ENCODE assay signal across 9 mouse cellular contexts in genomic region chr10:86303495-86303876, GRCm38 (mm10). TPM values are rescaled to one million over a fixed set of nuclear protein-coding genes. Genes with fewer than 3 reads are reported as not detected.
DNase-seq lines count a peak whose midpoint lies in the region; ATAC-seq and TF ChIP-seq lines count a peak whose summit lies in the region.
"Had no signal": no experiment of that assay in that cellular context is flagged by ENCODE, and none has a peak within 500 bp of the region (broad histone marks: within the 10 kb centered on the region; RNA-seq: fewer than 3 reads in every experiment).

No protein-coding gene starts in this region.

- peaks cover 61% of the 10 kb centered on the region for H3K79me2 ChIP-seq in myocyte (ENCODE audit: control insufficient read depth, insufficient read depth)

- no peak for TF ChIP-seq POLR2A in myocyte (IDR thresholded peaks at IDR 0.05; ENCODE audit: insufficient read length, low read depth)

- peak overlapping the region; percentile 94 for H3K4me2 ChIP-seq in lung, embryonic 16.5 days (ENCODE audit: low read depth, low read length)
- H3K4me2 ChIP-seq in heart, embryonic 16.5 days (ENCODE audit: low read depth, low read length): peak overlapping the region; percentile 72
- peak overlapping the region; percentile 98 for H3K4me2 ChIP-seq in myocyte (ENCODE audit: low read depth)

- H3K27me3 ChIP-seq in lung, embryonic 16.5 days (ENCODE audit: control insufficient read depth, insufficient read depth, low read depth, low read length): no peaks in the 10 kb centered on the region
- no peaks in the 10 kb centered on the region for H3K27me3 ChIP-seq in heart, embryonic 16.5 days (ENCODE audit: control insufficient read depth, insufficient read depth, low read length)
- no peaks in the 10 kb centered on the region for H3K27me3 ChIP-seq in myocyte (ENCODE audit: control insufficient read depth, insufficient read depth, insufficient read length)

- H3K9ac ChIP-seq in lung, embryonic 16.5 days (ENCODE audit: low read length): no peak overlapping the region
- peak overlapping the region; percentile 46 for H3K9ac ChIP-seq in heart, embryonic 16.5 days (ENCODE audit: low read length)

- H3K9me3 ChIP-seq in lung, embryonic 16.5 days (ENCODE audit: control insufficient read depth, low read length): no peaks in the 10 kb centered on the region
- H3K9me3 ChIP-seq in heart, embryonic 16.5 days (replicated peaks; ENCODE audit: control insufficient read depth, low read length): no peaks in the 10 kb centered on the region

- H3K36me3 ChIP-seq in lung, embryonic 16.5 days (ENCODE audit: control insufficient read depth, insufficient read depth, low read length): no peaks in the 10 kb centered on the region; the same call in 1 of the 2 replicates
- H3K36me3 ChIP-seq in heart, embryonic 16.5 days (ENCODE audit: control insufficient read depth, insufficient read depth): peaks cover 14% of the 10 kb centered on the region
- H3K36me3 ChIP-seq in myocyte (ENCODE audit: control insufficient read depth, insufficient read depth): no peaks in the 10 kb centered on the region

- H3ac ChIP-seq in myocyte (ENCODE audit: control insufficient read depth, insufficient read length): no peak overlapping the region

- peak overlapping the region; percentile 83 for H3K4me3 ChIP-seq in lung, embryonic 16.5 days (ENCODE audit: low read length)
- peak overlapping the region; percentile 87 for H3K4me3 ChIP-seq in heart, embryonic 16.5 days (ENCODE audit: low read length)
- peak overlapping the region; percentile 87 for H3K4me3 ChIP-seq in myocyte

- H3K27ac ChIP-seq in lung, embryonic 16.5 days (ENCODE audit: low read length): peak overlapping the region; percentile 32; the same call in 1 of the 2 replicates
- no peak overlapping the region for H3K27ac ChIP-seq in heart, embryonic 16.5 days (ENCODE audit: low read length)

- ATAC-seq in lung, embryonic 16.5 days (ENCODE audit: low read depth): no peak
- no peak for ATAC-seq in heart, embryonic 16.5 days (replicated peaks; ENCODE audit: extremely low read depth, insufficient read depth, low FRiP score)

- WGBS in lung, embryonic 16.5 days: 63% methylated on average over 2 of the region's 2 CpGs
- WGBS in heart, embryonic 16.5 days: 32% methylated on average over 2 of the region's 2 CpGs

- peaks cover 18% of the 10 kb centered on the region for H3K4me1 ChIP-seq in lung, embryonic 16.5 days (replicated peaks; ENCODE audit: control insufficient read depth, insufficient read depth, low read length)
- peaks cover 22% of the 10 kb centered on the region for H3K4me1 ChIP-seq in heart, embryonic 16.5 days (ENCODE audit: control insufficient read depth, insufficient read depth, low read length)

- DNase-seq in heart, adult 18-20 months: peak; percentile 55 to 56
- DNase-seq in heart, postnatal 10 days: no peak
- DNase-seq in lung, postnatal 36 days: no peak
- DNase-seq in embryo, embryonic 10.5 days (ENCODE audit: low spot score): no peak
- no peak for DNase-seq in spleen, postnatal 4 days (ENCODE audit: low spot score in 2 of 2)
- DNase-seq: thymus, adult 18-20 months had no signal

- intact Hi-C loops in heart, postnatal 10 days (cut with DNase I): loop anchor here (5.0 kb wide), 1 partner anchor 54 kb away; no protein-coding TSS in a partner anchor

TF ChIP-seq in myocyte, 11 proteins besides CTCF, POLR2A, EP300 and RAD21:
- no peak for TF ChIP-seq POLR2AphosphoS2 (IDR thresholded peaks at IDR 0.05; ENCODE audit: insufficient read length, low read depth)
- no peak for TF ChIP-seq REST (IDR thresholded peaks at IDR 0.05; ENCODE audit: insufficient read depth, insufficient read length)
- TF ChIP-seq E2F4 (IDR thresholded peaks at IDR 0.05; ENCODE audit: insufficient read depth): no peak
- no peak for TF ChIP-seq MYOG (IDR thresholded peaks at IDR 0.05; ENCODE audit: control insufficient read depth in 1 of 3, insufficient read depth in 1 of 3, insufficient read length in 2 of 3, low read depth in 2 of 3)
- TF ChIP-seq USF1 (IDR thresholded peaks at IDR 0.05; ENCODE audit: low read depth): no peak
- TF ChIP-seq SRF (IDR thresholded peaks at IDR 0.05; ENCODE audit: control insufficient read depth, insufficient read length, low read depth): no peak
- TF ChIP-seq MAX (IDR thresholded peaks at IDR 0.05; ENCODE audit: low read depth): no peak
- TF ChIP-seq CEBPB (IDR thresholded peaks at IDR 0.05; ENCODE audit: insufficient read depth, poor library complexity, severe bottlenecking): no peak
- no peak for TF ChIP-seq MYOD1 (IDR thresholded peaks at IDR 0.05; ENCODE audit: control insufficient read depth in 1 of 3, insufficient read length in 2 of 3, low read depth in 2 of 3)
- TF ChIP-seq TCF12 (IDR thresholded peaks at IDR 0.05; ENCODE audit: insufficient read depth, poor library complexity, severe bottlenecking): no peak
- no peak for TF ChIP-seq TCF3 (IDR thresholded peaks at IDR 0.05; ENCODE audit: insufficient read length, low read depth)

RNA-seq across cellular contexts. Expression of gene Timp3, which starts 3.3 kb away (rescaled TPM):
- 100 to 1,000 TPM; 161 to 188 TPM for total RNA-seq in heart, adult 18-20 months (2021)
- 100 to 1,000 TPM; 112 to 223 TPM for total RNA-seq in heart, postnatal 10 days (2021)
- 90.5 and 107 TPM in 2 replicates for polyA plus RNA-seq in lung, embryonic 16.5 days (2015; fragmentation: Nextera tagmentation; extraction: Ambion mirVana)
- 90.5 and 91.7 TPM in 2 replicates for polyA plus RNA-seq in heart, embryonic 16.5 days (2015; fragmentation: Nextera tagmentation; extraction: Ambion mirVana)
- 18.7 TPM for polyA plus RNA-seq in myocyte (2012; fragmentation: generic; extraction: Trizol)

Comparison
In these comparisons a context has a peak if more than half of its experiments do, and no peak if none do; other contexts are left out.
1. DNase-seq: peak in heart, adult 18-20 months (2 of 2); none in heart, postnatal 10 days (0 of 2), lung, postnatal 36 days (single experiment), embryo, embryonic 10.5 days (single experiment) and spleen, postnatal 4 days (0 of 2).
2. Peak in every context shown above with its lines, with median percentiles within 50 percentile points of each other: H3K4me2 ChIP-seq and H3K4me3 ChIP-seq.